Mouse (Mus musculus): ENCODE results near the gene Cdc42. TPM values are rescaled to one million over a fixed set of nuclear protein-coding genes. Genes with fewer than 3 reads are reported as not detected.

Gene Cdc42
- polyA plus RNA-seq, 1 experiment from 2014 or later, result 462 TPM

DNA sequence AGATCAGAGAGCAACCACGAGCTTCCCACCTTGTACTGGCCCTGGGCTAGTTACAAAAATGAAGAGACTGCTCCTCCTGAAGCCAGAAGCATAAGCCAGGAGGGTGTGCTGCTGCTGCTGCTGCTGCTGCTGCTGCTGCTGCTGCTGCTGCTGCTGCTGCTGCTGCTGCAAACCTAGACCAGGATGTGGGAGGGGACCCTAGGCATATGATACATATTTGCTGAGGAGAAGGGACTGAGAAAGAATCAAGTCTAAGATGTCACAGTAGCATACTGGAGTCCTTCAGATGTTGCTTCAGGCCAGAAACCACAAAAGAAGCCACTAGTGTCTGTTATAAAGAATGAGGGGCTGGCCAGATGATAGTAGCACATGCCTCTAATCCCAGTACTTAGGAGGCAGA is 10.7 kb upstream of the Cdc42 start:
- WGBS, result 25% methylated on average over 1 of the region's 1 CpGs
- no peak for ATAC-seq (replicated peaks; ENCODE audit: insufficient number of reproducible peaks, insufficient read depth, low FRiP score, low read depth)
- H3K27ac ChIP-seq, result peak overlapping the region; percentile 61
- H3K36me3 ChIP-seq, result no peaks in the 10 kb centered on the region
- no peaks in the 10 kb centered on the region for H3K9me3 ChIP-seq (replicated peaks)
- H3K4me3 ChIP-seq, result no peak overlapping the region
- no peak overlapping the region for H3K4me2 ChIP-seq
- H3K4me1 ChIP-seq (replicated peaks), result peaks cover 23% of the 10 kb centered on the region
- H3K9ac ChIP-seq, result no peak overlapping the region
- H3K27me3 ChIP-seq, result no peaks in the 10 kb centered on the region

- H3K9ac ChIP-seq, result no peak overlapping the region
- H3K4me2 ChIP-seq, result no peak overlapping the region
- no peak overlapping the region for H3K4me3 ChIP-seq
- 32% methylated on average over 5 of the region's 5 CpGs for WGBS
- peak overlapping the region; percentile 61 for H3K27ac ChIP-seq
- H3K36me3 ChIP-seq, result no peaks in the 10 kb centered on the region
- H3K4me1 ChIP-seq (replicated peaks), result peaks cover 23% of the 10 kb centered on the region
- H3K9me3 ChIP-seq (replicated peaks), result no peaks in the 10 kb centered on the region
- peak; percentile 60; the same call in 1 of the 2 replicates for ATAC-seq (replicated peaks; ENCODE audit: insufficient number of reproducible peaks, insufficient read depth, low FRiP score, low read depth)
- H3K27me3 ChIP-seq, result no peaks in the 10 kb centered on the region
Measured at GRCm38 (mm10) chr4:137367275-137368088, 10.0 kb upstream of the Cdc42 start.

GRCm38 (mm10) chr4:137366097-137366496 is 8.6 kb upstream of the Cdc42 start:
- H3K9ac ChIP-seq, result no peak overlapping the region
- H3K4me2 ChIP-seq, result no peak overlapping the region
- no peak overlapping the region for H3K27ac ChIP-seq
- no peak overlapping the region for H3K4me3 ChIP-seq
- whole genome bisulfite sequencing, result 78% methylated on average over 4 of the region's 4 CpGs
- no peaks in the 10 kb centered on the region for H3K36me3 ChIP-seq
- ATAC-seq (replicated peaks; ENCODE audit: insufficient number of reproducible peaks, insufficient read depth, low FRiP score, low read depth), result no peak
- H3K9me3 ChIP-seq (replicated peaks), result no peaks in the 10 kb centered on the region
- H3K27me3 ChIP-seq, result no peaks in the 10 kb centered on the region
- H3K4me1 ChIP-seq (replicated peaks), result peaks cover 23% of the 10 kb centered on the region

DNA sequence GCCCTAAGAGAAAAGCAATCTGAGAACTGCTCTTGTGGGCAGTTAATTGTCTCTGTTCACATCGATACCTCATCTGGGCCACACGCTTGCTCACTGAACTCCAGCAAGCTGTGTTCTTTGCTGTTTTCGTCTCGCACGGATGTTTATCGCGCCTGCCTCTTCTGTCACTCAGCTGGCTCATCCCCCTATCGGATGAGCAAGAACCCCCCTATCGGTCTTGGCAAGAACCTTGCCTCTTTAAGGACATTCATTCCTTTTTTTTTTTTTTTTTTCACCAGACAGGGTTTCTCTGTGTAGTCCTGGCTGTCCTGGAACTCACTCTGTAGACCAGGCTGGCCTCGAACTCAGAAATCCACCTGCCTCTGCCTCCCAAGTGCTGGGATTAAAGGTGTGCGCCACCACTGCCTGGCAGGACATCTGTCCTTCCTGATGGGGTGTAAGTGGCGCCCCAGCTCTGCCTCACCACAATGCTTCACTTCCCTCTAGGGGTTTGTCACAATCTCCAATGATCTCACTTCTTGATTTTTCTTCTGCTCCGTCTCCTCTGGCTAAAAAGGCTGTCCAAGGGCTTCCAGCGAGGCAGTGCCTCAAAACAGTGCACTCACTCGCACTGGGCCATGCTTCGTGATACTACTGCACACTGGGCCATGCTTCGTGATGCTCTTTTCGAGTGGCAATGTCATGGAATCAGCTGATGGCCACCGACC is 8.0 kb upstream of the Cdc42 start:
- no peak overlapping the region for H3K4me3 ChIP-seq

DNA sequence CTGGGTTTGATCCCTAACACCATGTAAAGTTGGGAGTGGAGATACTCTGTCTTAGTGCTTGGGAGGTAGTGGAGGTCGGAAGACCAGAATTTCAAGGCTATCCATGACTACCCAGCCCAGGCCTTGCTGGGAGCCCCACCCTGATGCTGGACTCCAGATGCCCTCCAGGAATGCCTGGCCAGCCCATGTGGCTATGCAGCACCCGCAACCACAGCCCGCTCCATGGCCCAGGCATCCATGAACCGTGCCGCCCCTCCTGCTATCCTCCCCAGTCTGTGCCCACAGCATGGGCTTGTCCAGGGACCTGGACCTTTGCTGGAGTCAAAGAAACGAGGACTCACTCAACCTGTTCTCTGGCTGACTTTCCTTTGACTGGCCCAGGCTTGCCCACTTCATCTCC is 7.3 kb upstream of the Cdc42 start:
- ATAC-seq (replicated peaks; ENCODE audit: insufficient number of reproducible peaks, insufficient read depth, low FRiP score, low read depth), result no peak

More for the DNA sequence above, 8.0 kb upstream of the Cdc42 start:
- Histone ChIP-seq H3K36me3 (no peaks in the 10 kb centered on the region), H3K27me3 (no peaks in the 10 kb centered on the region), H3K4me1 (replicated peaks) (peaks cover 20% of the 10 kb centered on the region), H3K4me2 (no peak overlapping the region), H3K27ac (no peak overlapping the region), H3K9ac (no peak overlapping the region), H3K9me3 (replicated peaks) (no peaks in the 10 kb centered on the region)
- 72% methylated on average over 19 of the region's 19 CpGs for WGBS
- no peak for ATAC-seq (replicated peaks; ENCODE audit: insufficient number of reproducible peaks, insufficient read depth, low FRiP score, low read depth)

GRCm38 (mm10) chr4:137360996-137361395 is 3.5 kb upstream of the Cdc42 start:
- no peaks in the 10 kb centered on the region for H3K9me3 ChIP-seq (replicated peaks)
- WGBS, result 64% methylated on average over 3 of the region's 3 CpGs

More for the DNA sequence above, 7.3 kb upstream of the Cdc42 start:
- H3K4me1 ChIP-seq (replicated peaks), result peaks cover 13% of the 10 kb centered on the region
- H3K4me2 ChIP-seq, result no peak overlapping the region
- no peak overlapping the region for H3K27ac ChIP-seq
- WGBS, result 84% methylated on average over 6 of the region's 6 CpGs
- no peaks in the 10 kb centered on the region for H3K36me3 ChIP-seq
- H3K27me3 ChIP-seq, result no peaks in the 10 kb centered on the region
- no peak overlapping the region for H3K4me3 ChIP-seq
- no peak overlapping the region for H3K9ac ChIP-seq
- no peaks in the 10 kb centered on the region for H3K9me3 ChIP-seq (replicated peaks)

GRCm38 (mm10) chr4:137358291-137359002 is 927 bp upstream of the Cdc42 start:
- Histone ChIP-seq H3K9me3 (replicated peaks) (no peaks in the 10 kb centered on the region), H3K4me3 (0 out of 2 replicates have a peak overlapping the region, but pooled peaks have one; percentile 4), H3K4me1 (replicated peaks) (peaks cover 32% of the 10 kb centered on the region), H3K9ac (0 out of 2 replicates have a peak overlapping the region, but pooled peaks have one; percentile 16), H3K36me3 (no peaks in the 10 kb centered on the region), H3K27ac (peak overlapping the region; percentile 58), H3K4me2 (peak overlapping the region; percentile 68), H3K27me3 (no peaks in the 10 kb centered on the region)
- no peak for ATAC-seq (replicated peaks; ENCODE audit: insufficient number of reproducible peaks, insufficient read depth, low FRiP score, low read depth)
- WGBS, result 37% methylated on average over 14 of the region's 14 CpGs

More at GRCm38 (mm10) chr4:137360996-137361395, 3.5 kb upstream of the Cdc42 start:
- no peak overlapping the region for H3K9ac ChIP-seq
- H3K27me3 ChIP-seq, result no peaks in the 10 kb centered on the region
- H3K36me3 ChIP-seq, result no peaks in the 10 kb centered on the region
- ATAC-seq (replicated peaks; ENCODE audit: insufficient number of reproducible peaks, insufficient read depth, low FRiP score, low read depth), result no peak
- H3K4me1 ChIP-seq (replicated peaks), result peaks cover 15% of the 10 kb centered on the region
- no peak overlapping the region for H3K4me3 ChIP-seq
- no peak overlapping the region for H3K4me2 ChIP-seq
- H3K27ac ChIP-seq, result no peak overlapping the region

GRCm38 (mm10) chr4:137356674-137357510 is 628 bp downstream of the Cdc42 start:
- ATAC-seq (replicated peaks; ENCODE audit: insufficient number of reproducible peaks, insufficient read depth, low FRiP score, low read depth), result peak; percentile 76
- H3K36me3 ChIP-seq, result no peaks in the 10 kb centered on the region
- peaks cover 43% of the 10 kb centered on the region for H3K4me1 ChIP-seq (replicated peaks)
- peak overlapping the region; percentile 80 for H3K4me3 ChIP-seq
- peak overlapping the region; percentile 97 for H3K27ac ChIP-seq
- peak overlapping the region; percentile 99 for H3K9ac ChIP-seq
- H3K9me3 ChIP-seq (replicated peaks), result no peaks in the 10 kb centered on the region
- 0% methylated on average over 34 of the region's 90 CpGs for WGBS
- H3K4me2 ChIP-seq, result peak overlapping the region; percentile 68
- no peaks in the 10 kb centered on the region for H3K27me3 ChIP-seq

DNA sequence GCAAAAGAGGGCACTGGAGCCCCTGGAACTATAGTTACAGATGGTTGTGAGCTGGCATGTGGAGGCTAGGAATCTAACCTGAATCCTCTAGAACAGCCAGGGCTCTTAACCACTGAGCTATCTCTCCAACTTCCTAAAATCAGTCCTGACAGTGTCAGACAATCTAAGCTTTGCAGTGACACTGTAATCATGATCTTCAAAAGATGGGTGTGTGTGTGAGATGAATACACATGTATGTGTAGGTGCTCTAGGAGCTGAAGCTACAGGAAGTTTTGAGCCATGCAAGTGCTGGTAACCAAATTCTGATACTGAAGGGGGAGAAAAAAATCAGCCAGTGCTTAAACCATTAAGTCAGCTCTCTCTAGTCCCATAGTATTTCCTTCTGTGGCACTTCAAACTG is 6.9 kb downstream of the Cdc42 start:
- no peak overlapping the region for H3K27ac ChIP-seq
- ATAC-seq (replicated peaks; ENCODE audit: insufficient number of reproducible peaks, insufficient read depth, low FRiP score, low read depth), result no peak
- 0 out of 2 replicates have a peak, but pooled peaks cover 7% of the 10 kb centered on the region for H3K36me3 ChIP-seq
- no peak overlapping the region for H3K4me2 ChIP-seq
- no peaks in the 10 kb centered on the region for H3K27me3 ChIP-seq
- no peak overlapping the region for H3K9ac ChIP-seq
- no peak overlapping the region for H3K4me3 ChIP-seq
- H3K4me1 ChIP-seq (replicated peaks), result peaks cover 42% of the 10 kb centered on the region
- no peaks in the 10 kb centered on the region for H3K9me3 ChIP-seq (replicated peaks)

DNA sequence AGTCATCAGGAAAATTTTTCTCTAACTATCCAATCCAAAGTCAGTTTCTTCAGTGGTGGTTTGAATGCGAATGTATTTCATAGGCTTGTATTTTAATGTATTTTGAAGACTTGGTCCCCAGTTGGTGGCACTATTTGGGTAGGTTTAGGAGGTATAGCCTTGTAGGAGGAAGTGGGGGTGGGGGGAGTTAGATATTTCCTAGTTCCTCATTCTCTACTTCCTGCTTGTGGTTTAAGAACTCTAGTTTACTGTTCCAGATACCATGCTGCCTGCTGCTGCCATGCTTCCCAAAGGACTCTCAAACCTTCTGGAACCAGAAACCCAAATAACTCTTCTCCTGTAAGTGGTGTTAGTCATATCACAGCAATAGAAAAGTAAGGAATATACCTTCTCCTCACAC is 11.7 kb downstream of the Cdc42 start:
- Histone ChIP-seq H3K27ac (no peak overlapping the region), H3K9ac (no peak overlapping the region), H3K4me3 (no peak overlapping the region), H3K27me3 (no peaks in the 10 kb centered on the region), H3K36me3 (peaks cover 11% of the 10 kb centered on the region; the same call in 1 of the 2 replicates), H3K4me1 (replicated peaks) (peaks cover 23% of the 10 kb centered on the region), H3K4me2 (no peak overlapping the region), H3K9me3 (replicated peaks) (no peaks in the 10 kb centered on the region)
- no peak for ATAC-seq (replicated peaks; ENCODE audit: insufficient number of reproducible peaks, insufficient read depth, low FRiP score, low read depth)
- WGBS, result 97% methylated on average over 1 of the region's 1 CpGs
